Mouse (Mus musculus) liver, embryonic 14.5 days (tissue): Measurements from ENCODE around the gene Xdh. TPM values are rescaled to one million over a fixed set of nuclear protein-coding genes. Genes with fewer than 3 reads are reported as not detected.

Experiments used
- ATAC-seq: fragments of 200-750 bp; cut with Nextera tagmentation; 2 replicates; pipeline ENCODE4 v1.8.0; 2017; ENCODE audit warnings: moderate number of reproducible peaks, mild to moderate bottlenecking, moderate library complexity; ENCODE audit not compliant: insufficient read depth
- DNase-seq, 3 experiments: peaks; one replicate each; pipeline ENCODE4 v3.0.0-alpha.2; 2012 to 2013; ENCODE audit warnings: low read depth in 3 of 3, low spot score in 3 of 3
- H3K27ac ChIP-seq: fragments of 300-500 bp; sonication (generic); 2 replicates; pipeline ENCODE4 v1.5.1; 2014; ENCODE audit warnings: moderate library complexity, mild to moderate bottlenecking, control low read depth, inconsistent platforms
- H3K27me3 ChIP-seq: fragments of 300-500 bp; sonication (generic); 2 replicates; pipeline ENCODE4 v1.6.1; 2014; ENCODE audit warnings: mild to moderate bottlenecking, low read length, moderate library complexity; ENCODE audit not compliant: control insufficient read depth, insufficient read depth
- H3K36me3 ChIP-seq: fragments of 300-500 bp; sonication (generic); replicated peaks from 2 replicates; pipeline ENCODE4 v1.6.1; 2014; ENCODE audit warnings: low read depth; ENCODE audit not compliant: control insufficient read depth, insufficient read depth
- H3K4me1 ChIP-seq, 2 experiments: fragments of 200-500 bp in 1 of 2; fragments of 300-500 bp in 1 of 2; sonication (generic) in 1 of 2; replicated peaks; 2 replicates each; pipeline ENCODE4 v1.6.1; 2012 to 2014; ENCODE audit warnings: antibody characterized with exemption in 1 of 2, inconsistent platforms in 1 of 2, low read length in 1 of 2; ENCODE audit not compliant: control insufficient read depth in 2 of 2, insufficient read depth in 2 of 2
- H3K4me2 ChIP-seq: fragments of 300-500 bp; sonication (generic); 2 replicates; pipeline ENCODE4 v1.6.1; 2014; ENCODE audit warnings: low read depth, mild to moderate bottlenecking, control low read depth, moderate library complexity
- H3K4me3 ChIP-seq, 2 experiments: fragments of 200-500 bp in 1 of 2; fragments of 300-500 bp in 1 of 2; sonication (generic) in 1 of 2; 2 replicates each; pipeline ENCODE4 v1.5.1; 2012 to 2014; ENCODE audit warnings: low read depth in 2 of 2, low read length in 2 of 2, mild to moderate bottlenecking in 2 of 2, control low read depth in 1 of 2, inconsistent platforms in 1 of 2, moderate library complexity in 1 of 2; ENCODE audit not compliant: insufficient read depth in 1 of 2
- H3K9ac ChIP-seq: fragments of 300-500 bp; sonication (generic); replicated peaks from 2 replicates; pipeline ENCODE4 v1.6.1; 2014; ENCODE audit warnings: mild to moderate bottlenecking, control low read depth, moderate library complexity
- H3K9me3 ChIP-seq: fragments of 300-500 bp; sonication (generic); 2 replicates; pipeline ENCODE4 v1.6.1; 2016; ENCODE audit warnings: low read length, mixed read lengths; ENCODE audit not compliant: control insufficient read depth
- CTCF ChIP-seq: IDR thresholded peaks from 2 replicates; pipeline ENCODE4 v1.5.1; 2016; ENCODE audit warnings: antibody characterized with exemption, low read depth, control low read depth
- EP300 ChIP-seq: IDR thresholded peaks from 2 replicates; pipeline ENCODE4 v1.6.1; 2016; ENCODE audit warnings: antibody characterized with exemption, low read depth
- WGBS: fragments of 180-500 bp; shearing (Covaris S2); extraction: QIAGEN DNeasy Blood & Tissue Kit; methylation state at CpG from one replicate; pipeline ENCODE4 v1.1.7; 2014; ENCODE audit not compliant: insufficient replicate concordance; 5-methylcytosine and 5-hydroxymethylcytosine counted together
- polyA plus RNA-seq, 2 experiments: library from polyadenylated mRNA; depleted of rRNA in 1 of 2; stranded (reverse) in 1 of 2; unstranded in 1 of 2; fragments of >200 nt; fragmentation: Nextera tagmentation in 1 of 2; extraction: Ambion mirVana in 1 of 2; gene quantifications; 2 replicates each; pipeline versions ENCODE4 v1.2.1 to v1.2.3; 2012 to 2014

The Xdh gene
- polyA plus RNA-seq, 2 experiments = 0.85 to 1.3 TPM

DNA sequence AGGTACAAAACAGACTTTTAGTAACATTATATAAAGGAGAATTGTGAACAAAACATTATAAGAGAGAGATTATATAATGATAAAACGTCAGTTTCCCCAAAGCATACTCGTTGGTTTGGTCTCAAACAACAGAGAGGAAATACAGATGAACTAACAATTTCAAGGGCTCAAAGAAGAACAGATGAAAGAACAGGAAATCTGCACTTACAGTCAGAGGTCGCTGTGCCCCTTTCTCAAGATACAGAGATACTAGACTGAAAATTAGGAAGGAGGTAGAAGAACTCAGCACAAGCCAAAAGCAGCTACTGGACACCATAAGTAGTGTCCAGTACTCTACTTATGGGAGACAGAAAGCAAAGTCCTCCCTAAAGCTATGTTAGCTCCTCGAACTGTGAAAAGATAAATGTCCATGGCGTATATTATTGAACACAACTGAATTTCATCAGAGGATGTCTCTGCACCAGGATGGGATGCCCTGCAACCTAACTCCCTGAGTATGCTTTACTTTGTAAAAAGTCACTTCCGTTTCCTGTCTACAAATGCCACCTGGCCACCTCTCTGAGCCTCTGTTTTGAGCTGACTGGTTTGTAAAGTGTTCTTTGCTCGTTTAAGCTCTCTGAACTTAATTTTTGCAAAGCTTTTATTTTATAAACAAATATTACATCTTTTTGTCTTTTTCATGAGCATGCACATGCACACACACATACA lies 44.8 kb downstream of the Xdh start:
- no peak for TF ChIP-seq EP300
- no peak for TF ChIP-seq CTCF
- Histone ChIP-seq H3K27me3 (no peaks in the 10 kb centered on the region), H3K36me3 (no peaks in the 10 kb centered on the region), H3K4me1 (no peaks in the 10 kb centered on the region), H3K9me3 (no peaks in the 10 kb centered on the region), H3K4me2 (no peak overlapping the region), H3K4me3 (no peak overlapping the region), H3K9ac (no peak overlapping the region), H3K27ac (no peak overlapping the region)
- WGBS = 51% methylated on average over 7 of the region's 7 CpGs
- ATAC-seq = no peak
- no peak for DNase-seq

DNA sequence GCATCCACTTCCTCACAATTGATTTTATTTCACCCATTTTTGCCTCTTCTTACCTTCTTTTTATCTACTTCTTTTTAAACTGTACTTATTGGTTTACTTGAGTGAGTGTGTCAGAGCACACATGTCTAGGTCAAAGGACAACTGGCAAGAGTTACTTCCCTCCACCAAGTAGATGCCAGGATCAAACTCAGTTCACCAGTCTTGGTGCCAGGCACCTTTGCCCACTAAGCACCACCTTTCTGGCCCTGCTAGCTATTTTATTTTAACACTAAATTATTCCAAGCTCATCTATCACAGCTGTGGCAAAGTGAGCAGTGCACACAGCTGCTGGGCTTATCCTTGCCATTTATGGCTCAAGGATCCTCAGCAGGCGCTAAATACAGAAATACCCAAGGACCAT lies 46.9 kb downstream of the Xdh start:
- no peak for ATAC-seq
- no peaks in the 10 kb centered on the region for H3K9me3 ChIP-seq
- no peaks in the 10 kb centered on the region for H3K27me3 ChIP-seq
- no peak overlapping the region for H3K9ac ChIP-seq
- H3K27ac ChIP-seq = no peak overlapping the region
- no peak for DNase-seq
- H3K4me3 ChIP-seq = no peak overlapping the region
- TF ChIP-seq EP300 (no peak), CTCF (no peak)
- no peaks in the 10 kb centered on the region for H3K4me1 ChIP-seq
- no peaks in the 10 kb centered on the region for H3K36me3 ChIP-seq
- no peak overlapping the region for H3K4me2 ChIP-seq
- WGBS = 73% methylated on average over 1 of the region's 1 CpGs

DNA sequence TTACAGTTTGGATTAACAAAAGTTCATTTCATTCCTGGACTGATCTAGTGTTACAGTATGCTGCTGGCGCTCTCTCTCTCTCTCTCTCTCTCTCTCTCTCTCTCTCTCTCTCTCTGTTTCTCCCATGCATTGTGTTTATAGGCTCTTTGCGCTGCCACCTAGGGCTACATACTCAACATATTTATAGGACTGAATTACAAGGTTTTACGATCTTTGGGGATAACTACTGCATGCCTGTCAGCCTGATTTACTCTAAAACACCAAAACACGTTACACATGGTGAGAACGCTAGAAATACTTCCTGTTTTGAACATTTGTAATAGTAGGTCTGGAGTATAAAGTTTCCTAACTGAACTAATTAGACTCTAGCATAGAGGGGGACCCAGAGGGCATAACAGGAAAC lies 47.8 kb downstream of the Xdh start:
- DNase-seq (no peak), ATAC-seq (no peak)
- H3K9me3 ChIP-seq = no peaks in the 10 kb centered on the region
- no peak overlapping the region for H3K27ac ChIP-seq
- H3K4me1 ChIP-seq = no peaks in the 10 kb centered on the region
- H3K4me2 ChIP-seq = no peak overlapping the region
- no peak overlapping the region for H3K9ac ChIP-seq
- TF ChIP-seq EP300 (no peak), CTCF (no peak)
- no peak overlapping the region for H3K4me3 ChIP-seq
- no peaks in the 10 kb centered on the region for H3K36me3 ChIP-seq
- no peaks in the 10 kb centered on the region for H3K27me3 ChIP-seq
- 55% methylated on average over 5 of the region's 5 CpGs for WGBS

DNA sequence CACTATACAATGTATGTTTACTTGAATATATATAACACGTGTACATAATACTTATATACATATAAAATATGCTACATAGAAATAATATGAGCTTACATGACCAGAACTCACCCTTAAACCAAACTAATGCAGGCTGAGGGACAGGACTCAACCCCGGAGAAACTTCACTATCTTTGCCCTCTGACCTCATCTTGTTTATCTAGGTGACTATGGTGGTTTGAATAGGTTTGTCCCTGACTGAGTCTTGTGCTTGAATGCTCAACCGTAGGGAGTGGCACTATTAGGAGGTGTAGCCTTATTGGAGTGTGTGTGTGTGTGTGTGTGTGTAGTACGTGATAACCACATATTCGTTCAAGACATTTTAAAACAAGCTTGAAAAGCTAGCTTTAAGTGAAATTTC lies 55.6 kb downstream of the Xdh start:
- Histone ChIP-seq H3K27ac (no peak overlapping the region), H3K9ac (no peak overlapping the region), H3K36me3 (no peaks in the 10 kb centered on the region), H3K4me1 (no peaks in the 10 kb centered on the region), H3K4me2 (no peak overlapping the region), H3K9me3 (no peaks in the 10 kb centered on the region), H3K27me3 (no peaks in the 10 kb centered on the region), H3K4me3 (no peak overlapping the region)
- TF ChIP-seq CTCF (no peak), EP300 (no peak)
- no peak for ATAC-seq
- DNase-seq = no peak
- 51% methylated on average over 5 of the region's 5 CpGs for WGBS

DNA sequence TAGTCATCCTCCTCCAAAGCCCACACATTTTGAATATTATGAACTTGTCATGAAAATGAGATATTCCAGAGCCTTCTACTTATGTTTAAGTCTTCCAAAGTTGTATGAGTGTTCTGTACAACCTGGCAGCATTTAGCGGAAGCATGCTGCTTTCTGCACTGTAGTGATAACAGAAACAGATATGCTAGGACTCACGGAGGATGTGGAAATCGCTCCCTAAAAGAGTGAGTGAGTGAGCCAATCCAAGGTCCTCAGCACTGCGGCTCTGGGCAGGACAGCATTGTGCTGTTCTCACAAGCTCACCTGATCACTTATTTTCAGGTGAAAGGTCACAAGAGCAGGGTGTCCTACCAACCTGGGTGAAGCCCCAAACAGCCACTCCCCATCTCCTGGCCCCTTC lies 56.2 kb downstream of the Xdh start:
- Histone ChIP-seq H3K4me3 (no peak overlapping the region), H3K4me2 (no peak overlapping the region), H3K4me1 (no peaks in the 10 kb centered on the region), H3K9me3 (no peaks in the 10 kb centered on the region), H3K27ac (no peak overlapping the region), H3K27me3 (no peaks in the 10 kb centered on the region), H3K36me3 (no peaks in the 10 kb centered on the region), H3K9ac (no peak overlapping the region)
- no peak for TF ChIP-seq EP300
- no peak for TF ChIP-seq CTCF
- WGBS = 52% methylated on average over 4 of the region's 4 CpGs
- no peak for ATAC-seq
- no peak for DNase-seq
